Mouse (Mus musculus) CH12.LX (cell line): Measurements from ENCODE around the gene Plekhj1. TPM values are rescaled to one million over a fixed set of nuclear protein-coding genes. Genes with fewer than 3 reads are reported as not detected.

Source experiments
- DNase-seq: peaks from one replicate; pipeline ENCODE4 v3.0.0-alpha.2; 2013; ENCODE audit errors: extremely low read depth
- H3K27ac ChIP-seq: 2 replicates; pipeline ENCODE4 v1.5.1; 2012; ENCODE audit warnings: low read depth, mild to moderate bottlenecking, control low read depth, moderate library complexity; ENCODE audit not compliant: insufficient read depth
- H3K27me3 ChIP-seq: replicated peaks from 2 replicates; pipeline ENCODE3; 2012; ENCODE audit warnings: inconsistent platforms
- H3K36me3 ChIP-seq, 2 experiments: replicated peaks in 1 of 2; 2 replicates each; pipeline versions ENCODE3 to v1.6.1; 2012; ENCODE audit warnings: inconsistent platforms in 1 of 2, low read length in 1 of 2, mild to moderate bottlenecking in 1 of 2, mixed read lengths in 1 of 2, moderate library complexity in 1 of 2; ENCODE audit not compliant: control insufficient read depth in 1 of 2, insufficient read depth in 1 of 2
- H3K4me1 ChIP-seq, 2 experiments: 2 replicates each; pipeline ENCODE4 v1.6.1; 2012; ENCODE audit warnings: inconsistent platforms in 1 of 2, moderate library complexity in 1 of 2; ENCODE audit not compliant: insufficient read depth in 2 of 2, control insufficient read depth in 1 of 2
- H3K4me2 ChIP-seq: 2 replicates; pipeline ENCODE4 v1.6.1; 2012; ENCODE audit warnings: low read depth, mild to moderate bottlenecking, control low read depth; ENCODE audit not compliant: poor library complexity, insufficient read depth, severe bottlenecking
- H3K4me3 ChIP-seq, 3 experiments: fragments of 150-350 bp in 1 of 3; sonication (generic) in 1 of 3; replicated peaks in 1 of 3; 2 replicates each; pipeline versions ENCODE3 to v1.5.1; 2011 to 2012; ENCODE audit warnings: low read depth in 2 of 3, low read length in 2 of 3, mild to moderate bottlenecking in 2 of 3, moderate library complexity in 2 of 3, control low read depth in 1 of 3, improper control_type of control experiment in 1 of 3, inconsistent platforms in 1 of 3, mixed read lengths in 1 of 3; ENCODE audit not compliant: poor library complexity in 1 of 3
- H3K79me2 ChIP-seq: replicated peaks from 2 replicates; pipeline ENCODE4 v1.6.1; 2012; ENCODE audit warnings: mild to moderate bottlenecking, moderate library complexity; ENCODE audit not compliant: control insufficient read depth, poor library complexity, insufficient read depth, severe bottlenecking; ENCODE audit errors: extremely low read depth
- H3K9ac ChIP-seq: 2 replicates; pipeline ENCODE4 v1.6.1; 2012; ENCODE audit warnings: low read depth, mild to moderate bottlenecking, control low read depth, moderate library complexity; ENCODE audit not compliant: insufficient read depth
- H3K9me3 ChIP-seq: replicated peaks from 2 replicates; pipeline ENCODE3; 2012; ENCODE audit warnings: low read length, inconsistent platforms, mixed read lengths
- BHLHE40 ChIP-seq: IDR thresholded peaks from 2 replicates; pipeline ENCODE4 v1.6.1; 2011; ENCODE audit warnings: mild to moderate bottlenecking, low read depth, low read length, improper control_type of control experiment
- CHD2 ChIP-seq: IDR thresholded peaks from 2 replicates; pipeline ENCODE4 v1.6.1; 2011; ENCODE audit warnings: low read length, improper control_type of control experiment
- CTCF ChIP-seq, 2 experiments: IDR thresholded peaks in 1 of 2; conservative IDR thresholded peaks in 1 of 2; 2 replicates each; pipeline ENCODE4 v1.5.1; 2011 to 2012; ENCODE audit warnings: low read depth in 2 of 2, low read length in 2 of 2, improper control_type of control experiment in 1 of 2, inconsistent platforms in 1 of 2, mild to moderate bottlenecking in 1 of 2, moderate library complexity in 1 of 2
- ELF1 ChIP-seq: IDR thresholded peaks from 2 replicates; pipeline ENCODE4 v1.6.1; 2014; ENCODE audit warnings: low read depth, mild to moderate bottlenecking, inconsistent platforms, low read length, improper control_type of control experiment
- ETS1 ChIP-seq: conservative IDR thresholded peaks from 2 replicates; pipeline ENCODE4 v1.6.1; 2012; ENCODE audit warnings: low read depth, mild to moderate bottlenecking, inconsistent platforms, low read length, improper control_type of control experiment, moderate library complexity
- HCFC1 ChIP-seq: IDR thresholded peaks from 2 replicates; pipeline ENCODE4 v1.6.1; 2012; ENCODE audit warnings: low read depth, mild to moderate bottlenecking, inconsistent platforms, low read length, improper control_type of control experiment
- IRF4 ChIP-seq: IDR thresholded peaks from 2 replicates; pipeline ENCODE4 v1.6.1; 2014; ENCODE audit warnings: low read depth, mild to moderate bottlenecking, inconsistent platforms, low read length, improper control_type of control experiment
- JUN ChIP-seq: IDR thresholded peaks from 2 replicates; pipeline ENCODE4 v1.6.1; 2011; ENCODE audit warnings: low read depth, mild to moderate bottlenecking, low read length, improper control_type of control experiment, moderate library complexity; ENCODE audit not compliant: insufficient read depth
- JUND ChIP-seq: conservative IDR thresholded peaks from 2 replicates; pipeline ENCODE4 v1.6.1; 2011; ENCODE audit warnings: low read depth, low read length, improper control_type of control experiment
- KAT2A ChIP-seq: IDR thresholded peaks from 2 replicates; pipeline ENCODE4 v1.6.1; 2012; ENCODE audit warnings: low read length, improper control_type of control experiment, inconsistent platforms; ENCODE audit not compliant: insufficient replicate concordance
- MAFK ChIP-seq: IDR thresholded peaks from 2 replicates; pipeline ENCODE4 v1.6.1; 2011; ENCODE audit warnings: low read length, improper control_type of control experiment; ENCODE audit not compliant: insufficient replicate concordance
- MAX ChIP-seq: IDR thresholded peaks from 2 replicates; pipeline ENCODE4 v1.6.1; 2011; ENCODE audit warnings: low read length, improper control_type of control experiment
- MXI1 ChIP-seq: IDR thresholded peaks from 2 replicates; pipeline ENCODE4 v1.6.1; 2011; ENCODE audit warnings: mild to moderate bottlenecking, low read depth, low read length, improper control_type of control experiment
- MYC ChIP-seq: IDR thresholded peaks from 2 replicates; pipeline ENCODE4 v1.6.1; 2011; ENCODE audit warnings: low read depth, mild to moderate bottlenecking, improper control_type of control experiment, low read length
- NRF1 ChIP-seq: IDR thresholded peaks from 2 replicates; pipeline ENCODE4 v1.6.1; 2014; ENCODE audit warnings: low read depth, mild to moderate bottlenecking, inconsistent platforms, low read length, improper control_type of control experiment, moderate library complexity
- PAX5 ChIP-seq: IDR thresholded peaks from 2 replicates; pipeline ENCODE4 v1.6.1; 2012; ENCODE audit warnings: low read length, inconsistent platforms, mixed read lengths
- POLR2AphosphoS2 ChIP-seq: IDR thresholded peaks from 2 replicates; pipeline ENCODE4 v1.6.1; 2011; ENCODE audit warnings: low read depth, low read length, improper control_type of control experiment
- RAD21 ChIP-seq: IDR thresholded peaks from 2 replicates; pipeline ENCODE4 v1.6.1; 2011; ENCODE audit warnings: low read depth, mild to moderate bottlenecking, low read length, improper control_type of control experiment, moderate library complexity
- SIN3A ChIP-seq: IDR thresholded peaks from 2 replicates; pipeline ENCODE4 v1.6.1; 2012; ENCODE audit warnings: low read length, improper control_type of control experiment, inconsistent platforms
- TCF12 ChIP-seq: IDR thresholded peaks from 2 replicates; pipeline ENCODE4 v1.6.1; 2014; ENCODE audit warnings: low read depth, mild to moderate bottlenecking, inconsistent platforms, low read length, improper control_type of control experiment
- UBTF ChIP-seq: IDR thresholded peaks from 2 replicates; pipeline ENCODE4 v1.6.1; 2012; ENCODE audit warnings: low read depth, mild to moderate bottlenecking, inconsistent platforms, low read length, improper control_type of control experiment, moderate library complexity
- USF1 ChIP-seq: IDR thresholded peaks from 2 replicates; pipeline ENCODE4 v1.6.1; 2014; ENCODE audit warnings: low read depth, mild to moderate bottlenecking, inconsistent platforms, low read length, improper control_type of control experiment
- ZKSCAN1 ChIP-seq: IDR thresholded peaks from 2 replicates; pipeline ENCODE4 v1.6.1; 2012; ENCODE audit warnings: low read depth, inconsistent platforms, low read length, improper control_type of control experiment, borderline replicate concordance
- ZMIZ1 ChIP-seq: IDR thresholded peaks from 2 replicates; pipeline ENCODE4 v1.6.1; 2012; ENCODE audit warnings: low read depth, mild to moderate bottlenecking, inconsistent platforms, low read length, improper control_type of control experiment
- ZNF384 ChIP-seq: IDR thresholded peaks from 2 replicates; pipeline ENCODE4 v1.6.1; 2012; ENCODE audit warnings: low read depth, low read length, improper control_type of control experiment, inconsistent platforms
- dilution Hi-C: fragments of 300-500 bp; cut with MboI; formaldehyde crosslinking; loops from 2 replicates; pipeline ENCODE4 v1.14.3; 2020; ENCODE audit warnings: low sequenced_read_pairs; ENCODE audit not compliant: extremely low pct_unique_long_range_greater_than_20kb, extremely low pct_ligation_motif_present
- in situ Hi-C: fragments of 300-500 bp; cut with MboI; formaldehyde crosslinking; loops from 3 replicates; pipeline ENCODE4 v1.14.3; 2019; ENCODE audit warnings: low sequenced_read_pairs, low pct_ligation_motif_present, low pct_unique_long_range_greater_than_20kb, mixed read lengths
- polyA plus RNA-seq: library from polyadenylated mRNA; unstranded; fragments of >175 nt; gene quantifications from 2 replicates; pipeline ENCODE4 v1.2.1, GENCODE M21; 2012; ENCODE audit warnings: low read depth; ENCODE audit not compliant: insufficient read length
- total RNA-seq, 2 experiments: library from RNA; depleted of rRNA; stranded (reverse); fragments of 300-350 nt in 1 of 2; fragments of >200 nt in 1 of 2; gene quantifications; 2 replicates each; pipeline ENCODE4 v1.2.3; 2012 to 2014

Gene Plekhj1
- total and polyA plus RNA-seq, 3 experiments = 63.4 to 123 (median 63.8) TPM

GRCm38 (mm10) chr10:80760596-80761524 is 37.6 kb downstream of the Plekhj1 start:
- dilution Hi-C loops (no loop called here), in situ Hi-C loops (loop anchor here (5.0 kb wide), 1 partner anchor 36 kb away; the partner anchor contains the start of genes Plekhj1 and Sf3a2)
- no peak for DNase-seq
- TF ChIP-seq MXI1 (no peak), CTCF (conservative IDR thresholded peaks at IDR 0.05 in 1 of 2, IDR thresholded peaks at IDR 0.05 in 1 of 2; ENCODE audit: low read depth in 2 of 2, low read length in 2 of 2) (no peak), MAX (no peak), ELF1 (no peak), UBTF (no peak), MAFK (no peak), POLR2AphosphoS2 (no peak), JUND (no peak), NRF1 (no peak), ZKSCAN1 (no peak), JUN (no peak), TCF12 (no peak), USF1 (no peak), SIN3A (no peak)
- Histone ChIP-seq H3K27ac (no peak overlapping the region), H3K4me3 (no peak overlapping the region), H3K4me2 (no peak overlapping the region), H3K79me2 (peaks cover 88% of the 10 kb centered on the region), H3K9ac (no peak overlapping the region), H3K36me3 (peaks cover 15 to 70% of the 10 kb centered on the region in 2 experiments), H3K9me3 (no peaks in the 10 kb centered on the region), H3K27me3 (no peaks in the 10 kb centered on the region), H3K4me1 (peaks cover 30 to 62% of the 10 kb centered on the region in 2 experiments)

- dilution Hi-C loops (no loop called here), in situ Hi-C loops (no loop called here)
- no peak for DNase-seq
- Histone ChIP-seq H3K9ac (no peak overlapping the region), H3K9me3 (no peaks in the 10 kb centered on the region), H3K27ac (no peak overlapping the region), H3K4me2 (no peak overlapping the region), H3K4me1 (peaks cover 30 to 67% of the 10 kb centered on the region in 2 experiments), H3K27me3 (no peaks in the 10 kb centered on the region), H3K36me3 (peaks cover 4 to 48% of the 10 kb centered on the region in 2 experiments), H3K79me2 (peaks cover 84% of the 10 kb centered on the region), H3K4me3 (no peak overlapping the region)
- no peak for TF ChIP-seq HCFC1
- no peak for TF ChIP-seq ZMIZ1
- TF ChIP-seq ZNF384 = no peak
- no peak for TF ChIP-seq PAX5
- TF ChIP-seq CHD2 = no peak
- TF ChIP-seq KAT2A = no peak
- TF ChIP-seq ETS1 = no peak
- TF ChIP-seq IRF4 = no peak
- TF ChIP-seq MYC = no peak
- TF ChIP-seq USF1 = no peak
- TF ChIP-seq JUN = no peak
- no peak for TF ChIP-seq RAD21
- TF ChIP-seq POLR2AphosphoS2 = no peak
- TF ChIP-seq TCF12 = no peak
- no peak for TF ChIP-seq UBTF
- TF ChIP-seq SIN3A = no peak
- no peak for TF ChIP-seq JUND
- TF ChIP-seq ZKSCAN1 = no peak
- no peak for TF ChIP-seq BHLHE40
- TF ChIP-seq ELF1 = no peak
Observed at GRCm38 (mm10) chr10:80758651-80759050, 39.8 kb downstream of the Plekhj1 start.
